Mouse (Mus musculus) heart, adult 9 months (tissue): ENCODE measurements around the gene Arhgef6.

Experiments
- DNase-seq, 2 experiments: peaks; one replicate each; pipeline ENCODE4 v3.0.0; 2022; ENCODE audit warnings: low spot score in 2 of 2

The Arhgef6 gene

DNA sequence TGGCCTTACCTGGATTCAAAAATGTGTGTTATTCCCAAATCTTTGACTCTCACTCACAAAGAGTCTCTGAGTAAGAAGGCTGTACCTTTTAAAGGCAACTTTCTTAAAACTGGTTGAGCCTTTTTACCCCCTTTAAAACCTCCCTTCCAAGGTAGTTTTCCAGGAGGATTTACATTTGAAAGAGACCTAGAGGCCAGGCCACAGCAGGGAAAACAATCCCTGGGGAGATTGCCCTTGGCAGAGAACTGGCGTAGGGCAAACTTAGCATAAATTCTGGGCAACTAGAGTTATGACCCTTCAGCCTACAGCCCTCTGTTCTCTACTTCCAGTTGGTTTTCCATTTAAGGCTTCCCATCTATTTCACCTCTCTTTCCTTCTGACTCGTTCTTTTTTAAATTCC, 140.5 kb downstream of the Arhgef6 start:
- no peak for DNase-seq

- no peak for DNase-seq
These were observed 142.2 kb downstream of the Arhgef6 start for GRCm38 (mm10) chrX:57196319-57196718.

DNA sequence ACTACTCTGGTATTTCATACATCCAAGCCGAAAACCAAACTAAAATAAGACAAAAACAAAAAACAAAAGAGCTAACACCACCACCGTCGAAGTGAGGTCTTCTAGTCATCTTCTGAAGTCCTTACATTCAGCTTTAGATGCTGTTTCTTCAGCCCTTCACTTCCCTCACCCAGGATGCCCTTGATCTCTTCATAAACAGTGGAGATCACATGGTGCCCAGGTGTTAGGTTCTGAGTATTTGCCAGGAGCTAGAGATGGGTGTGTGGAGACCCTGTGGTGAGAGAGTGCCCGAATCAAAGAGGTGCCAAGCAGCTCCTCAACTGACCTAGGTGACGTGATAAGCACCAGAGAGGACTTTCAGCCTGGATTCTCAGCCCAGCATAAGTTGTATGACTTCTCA, 149.2 kb downstream of the Arhgef6 start:
- DNase-seq, result no peak

DNA sequence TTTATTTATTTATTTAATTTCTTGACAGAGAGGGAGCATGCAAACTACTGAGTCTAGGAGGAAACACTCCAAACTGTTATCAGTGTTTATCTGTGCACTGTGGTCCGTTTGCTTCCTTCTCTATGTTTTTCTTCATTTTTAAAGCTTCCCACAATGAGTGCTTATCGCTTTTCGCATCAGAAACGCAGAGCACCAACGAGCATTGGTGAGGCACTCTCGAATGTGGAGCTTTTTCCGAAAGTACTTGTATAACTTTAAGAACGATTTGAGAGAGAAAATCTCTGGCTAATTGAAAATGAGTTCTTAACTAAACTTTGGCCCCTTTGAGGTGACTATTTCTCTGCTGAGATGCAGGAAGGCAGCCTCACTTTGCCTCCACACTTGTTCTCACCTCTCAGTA, 151.2 kb downstream of the Arhgef6 start:
- DNase-seq, result no peak

GRCm38 (mm10) chrX:57183359-57183758, 155.2 kb downstream of the Arhgef6 start:
- DNase-seq, result no peak

DNA sequence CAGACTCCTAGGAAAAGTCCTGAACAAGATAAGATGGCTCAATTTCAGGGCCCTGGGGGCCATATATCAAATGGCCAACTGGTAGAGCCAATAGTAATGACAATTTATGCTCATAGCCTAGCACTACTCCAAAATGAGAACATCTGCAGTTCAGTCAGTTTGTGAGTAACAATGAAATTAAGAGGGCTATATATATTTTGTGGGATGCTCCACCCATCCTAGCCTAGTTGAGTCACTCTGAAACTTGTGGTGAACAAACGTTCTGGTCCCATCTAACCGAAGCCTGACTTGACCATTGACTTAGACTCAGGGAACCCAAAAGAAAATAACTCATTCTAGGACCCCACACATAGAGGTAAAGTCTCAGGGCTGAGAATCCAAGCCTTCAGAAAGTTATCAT, 156.1 kb downstream of the Arhgef6 start:
- DNase-seq, result no peak
